Mouse (Mus musculus): ENCODE data around the gene Tcf7l1.

Gene Tcf7l1

DNA sequence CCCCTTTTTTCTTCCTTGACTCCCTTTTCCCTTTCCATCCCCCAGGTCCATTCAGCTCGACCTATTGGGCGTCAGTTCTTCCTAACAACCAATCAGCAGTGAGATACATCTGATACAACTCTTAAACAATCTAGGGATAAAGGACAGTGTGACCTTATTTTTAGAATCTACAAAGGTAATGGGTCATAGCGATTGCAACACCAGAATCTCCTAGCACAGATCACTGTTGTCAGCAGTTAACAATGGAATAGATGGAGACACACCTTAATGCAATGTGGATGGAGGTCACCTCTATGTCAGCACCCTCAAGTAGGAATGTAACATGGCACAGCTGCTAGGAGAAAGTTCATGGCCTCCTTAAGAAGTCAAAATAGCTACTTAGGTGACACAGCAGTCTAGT is 166.1 kb downstream of the Tcf7l1 start:
- DNase-seq (ENCODE audit: low spot score), result no peak

DNA sequence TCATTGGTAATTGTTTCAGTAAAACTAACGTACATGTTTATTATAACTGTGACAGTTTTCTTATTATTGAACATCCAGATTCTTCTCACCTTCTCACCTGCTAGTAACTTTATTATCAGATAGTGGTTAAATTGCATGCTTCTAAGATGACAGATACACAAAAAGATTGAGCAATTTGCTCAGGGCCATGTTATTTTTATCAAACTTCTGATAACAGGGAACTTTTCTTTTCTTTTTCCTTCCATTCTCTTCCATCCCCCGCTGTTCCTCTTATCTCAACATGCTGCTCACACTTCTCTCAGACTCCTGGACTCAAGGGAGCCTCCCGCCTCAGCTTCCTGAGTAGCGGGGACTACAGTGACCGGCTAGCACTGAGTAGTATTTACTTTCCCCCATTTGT is 168.1 kb downstream of the Tcf7l1 start:
- no peak for DNase-seq (ENCODE audit: low spot score)

DNA sequence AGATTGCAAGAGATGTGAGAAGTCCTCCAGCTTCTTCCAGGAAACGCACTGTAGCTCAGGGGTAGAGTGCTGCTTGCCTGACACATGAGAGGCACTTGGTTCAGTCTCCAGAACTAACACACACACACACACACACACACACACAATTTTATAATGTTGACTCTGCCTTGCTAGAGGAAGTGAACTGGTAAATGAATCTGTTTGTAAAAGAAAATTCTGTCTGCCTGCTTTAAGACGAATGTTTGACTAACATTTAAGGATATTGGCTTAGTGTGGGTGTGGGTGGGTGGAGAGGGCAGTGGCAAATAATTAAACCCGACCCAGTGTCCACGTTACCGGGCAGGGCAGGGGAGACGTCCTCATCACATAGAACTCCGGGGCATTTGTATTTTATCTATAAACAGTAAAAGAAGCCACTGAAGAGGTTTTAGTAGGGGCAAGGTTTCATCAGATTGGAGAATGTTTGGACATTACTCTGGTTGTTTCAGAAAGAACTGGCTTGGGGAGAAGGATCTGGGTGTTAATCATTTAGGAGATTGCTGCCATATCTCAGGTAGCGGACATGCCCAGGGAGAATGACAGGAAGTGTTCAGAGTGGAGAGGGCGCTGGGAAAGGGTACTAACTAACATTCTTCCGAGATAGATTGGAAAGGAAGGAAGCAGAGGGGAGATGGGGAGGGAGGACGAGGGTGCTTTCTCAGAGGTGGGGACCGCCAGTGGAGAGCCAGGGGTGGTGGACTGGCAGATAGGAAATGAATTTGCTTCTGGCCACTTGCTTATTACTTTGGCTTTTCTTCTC is 169.1 kb downstream of the Tcf7l1 start:
- DNase-seq (ENCODE audit: low spot score), result no peak

DNA sequence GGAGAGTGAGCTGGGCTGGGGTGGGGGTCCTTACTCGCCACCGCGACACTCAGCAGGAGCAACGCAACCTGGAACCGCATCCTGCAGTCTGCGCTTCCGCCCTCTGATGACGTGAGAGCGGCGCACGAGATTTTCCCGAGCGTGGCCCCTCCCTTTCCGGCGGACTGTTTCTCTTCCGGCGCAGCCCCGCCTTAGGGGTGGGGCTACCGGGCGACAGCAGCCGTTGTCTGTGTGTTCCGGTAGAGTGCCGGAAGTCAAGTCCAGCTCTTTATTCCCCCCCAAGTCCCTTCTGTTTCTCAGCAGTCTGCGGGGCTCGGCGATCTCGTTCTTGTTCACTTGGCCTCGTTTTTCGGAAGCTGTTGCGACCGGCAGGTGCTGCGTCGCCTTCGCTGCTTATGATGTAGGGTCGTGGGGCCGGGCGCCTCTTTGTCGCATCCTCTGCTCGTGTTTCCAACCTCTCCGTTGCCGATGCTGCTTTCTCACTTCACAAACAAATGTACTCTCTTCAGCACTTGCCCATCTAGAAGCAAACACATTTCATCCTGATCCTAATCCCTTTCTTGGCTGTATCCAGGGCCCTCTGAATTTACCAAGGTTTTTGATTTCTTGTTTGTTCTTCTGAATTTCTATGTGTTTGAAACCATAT is 172.3 kb downstream of the Tcf7l1 start, which contains the start of gene Tgoln1:
Gene Tgoln1 (minus strand): TSS at position 358 of the 646 bp plus-strand sequence.
- DNase-seq (ENCODE audit: low spot score), result peak; percentile 96

DNA sequence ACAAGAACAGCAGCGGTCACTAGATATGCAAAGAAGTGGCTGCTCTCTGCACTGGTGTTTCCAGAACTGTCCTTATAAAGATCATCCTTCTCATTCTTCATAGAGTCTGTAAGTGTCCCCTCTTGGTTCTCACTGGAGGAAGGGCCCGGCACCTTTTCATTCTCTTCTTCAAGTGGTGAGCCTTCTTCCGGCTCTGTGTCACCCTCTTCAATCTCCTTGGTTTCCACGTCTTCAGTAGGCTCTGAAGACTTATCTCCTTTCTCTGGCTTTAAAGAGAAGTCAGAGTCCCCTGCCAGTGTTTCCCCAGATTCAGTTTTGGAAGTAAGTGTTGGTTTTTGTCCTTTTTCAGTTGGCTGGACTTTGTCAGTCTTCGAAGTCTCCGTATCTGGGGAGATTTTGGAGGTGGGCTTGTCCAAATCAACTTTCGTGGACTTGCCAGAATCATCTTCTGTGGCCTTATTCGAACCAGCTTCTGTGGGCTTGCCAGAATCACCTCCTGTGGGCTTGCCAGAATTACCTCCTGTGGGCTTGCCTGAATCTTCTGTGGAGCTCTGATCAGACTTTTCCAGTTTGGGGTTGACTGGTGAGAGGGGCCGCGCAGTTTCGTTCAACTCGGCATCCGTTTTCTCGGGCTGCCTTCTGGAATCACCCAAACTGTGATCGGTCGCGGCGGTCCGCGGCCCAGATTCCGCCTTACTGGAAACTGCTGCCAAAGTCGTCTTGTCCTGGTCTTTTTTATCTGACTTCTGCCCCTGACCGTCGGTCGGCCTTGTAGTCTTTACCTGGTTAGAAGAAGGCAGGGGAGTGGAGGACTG is 173.3 kb downstream of the Tcf7l1 start:
- DNase-seq (ENCODE audit: low spot score), result no peak

GRCm38 (mm10) chr6:72615151-72615550 is 173.9 kb downstream of the Tcf7l1 start:
- DNase-seq (ENCODE audit: low spot score), result no peak

DNA sequence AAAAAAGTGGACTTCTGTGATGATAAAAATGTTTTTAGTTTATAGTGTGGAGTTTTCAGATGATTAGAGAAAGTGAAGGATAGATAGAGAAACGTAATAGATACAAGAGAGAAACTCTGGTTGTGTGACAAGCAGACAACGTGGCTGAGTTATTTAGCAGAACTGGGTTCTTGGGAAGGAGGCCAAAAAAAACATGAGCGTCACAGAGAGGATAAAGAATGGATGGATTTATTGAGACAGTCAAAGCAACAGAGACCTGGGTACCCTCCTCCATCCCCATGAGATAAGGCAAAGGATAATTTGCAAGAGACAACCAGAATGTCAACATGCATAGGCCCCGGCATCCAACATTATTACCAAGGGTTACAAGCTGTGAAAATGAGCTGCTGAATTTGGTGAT is 178.8 kb downstream of the Tcf7l1 start:
- DNase-seq (ENCODE audit: low spot score), result no peak

DNA sequence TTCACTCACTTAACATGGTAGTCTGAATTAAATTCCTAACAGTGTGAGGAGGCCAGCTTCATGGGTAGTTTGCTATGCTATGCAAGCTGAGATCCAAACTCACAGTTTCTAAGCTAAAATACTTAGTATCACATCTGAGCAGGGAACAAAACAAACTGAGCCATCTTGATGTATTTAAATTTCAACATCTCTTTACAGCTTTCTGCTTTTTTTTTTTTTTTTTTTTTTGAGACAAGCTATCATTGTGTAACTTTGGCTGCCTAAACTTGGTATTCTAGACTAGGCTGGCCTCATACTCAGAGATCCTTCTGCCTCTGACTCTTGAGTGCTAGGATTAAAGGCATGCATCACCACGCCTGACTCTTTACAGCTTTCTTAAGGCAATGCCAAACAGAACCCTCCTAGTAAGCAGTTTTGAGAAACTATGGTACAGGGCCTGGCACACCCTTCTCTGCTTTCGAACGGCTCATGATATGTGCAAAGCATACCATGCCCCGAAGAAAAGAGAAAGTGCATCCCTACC is 180.3 kb downstream of the Tcf7l1 start:
- DNase-seq (ENCODE audit: low spot score), result no peak

- DNase-seq (ENCODE audit: low spot score), result no peak
These were observed 181.4 kb downstream of the Tcf7l1 start for GRCm38 (mm10) chr6:72607676-72608075.

DNA sequence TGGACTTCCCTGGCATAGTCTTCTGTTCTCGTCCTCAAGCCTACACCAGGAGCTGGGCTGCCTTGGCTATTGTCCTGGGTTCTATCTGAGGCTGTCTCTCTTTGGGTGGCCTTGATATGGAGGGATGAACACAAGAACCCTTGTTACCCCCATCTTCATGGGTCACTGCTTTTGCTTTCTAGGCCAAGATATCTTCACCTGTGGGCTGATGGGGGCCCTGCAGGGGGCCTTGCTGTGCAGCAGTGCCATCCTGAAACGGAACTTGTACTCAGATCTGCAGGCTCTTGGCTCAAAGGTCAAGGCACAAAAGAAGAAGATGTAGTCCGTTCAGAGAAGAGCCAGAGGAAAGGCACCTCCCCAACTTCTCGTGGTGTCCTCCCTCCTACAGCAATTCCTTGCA is 182.0 kb downstream of the Tcf7l1 start:
- no peak for DNase-seq (ENCODE audit: low spot score)

- no peak for DNase-seq (ENCODE audit: low spot score)
These were observed 185.0 kb downstream of the Tcf7l1 start for GRCm38 (mm10) chr6:72604066-72604465.

GRCm38 (mm10) chr6:72601732-72602131 is 187.3 kb downstream of the Tcf7l1 start:
- peak; percentile 87 for DNase-seq (ENCODE audit: low spot score)

DNA sequence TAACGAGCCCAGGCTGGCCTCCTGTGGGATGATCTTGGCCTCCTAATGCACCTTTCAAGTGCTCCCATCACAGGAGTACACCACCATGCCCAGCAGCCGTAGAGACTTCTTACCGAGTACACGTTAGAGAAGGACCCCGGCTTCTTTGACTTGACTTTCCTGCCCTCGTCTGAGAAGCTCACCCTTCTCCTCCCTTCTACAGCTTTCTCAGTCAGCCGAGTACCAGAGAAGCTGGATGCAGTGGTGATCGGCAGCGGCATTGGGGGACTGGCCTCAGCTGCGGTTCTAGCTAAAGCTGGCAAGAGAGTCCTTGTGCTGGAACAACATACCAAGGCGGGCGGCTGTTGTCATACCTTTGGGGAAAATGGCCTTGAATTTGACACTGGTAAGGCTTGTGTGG is 188.3 kb downstream of the Tcf7l1 start:
- no peak for DNase-seq (ENCODE audit: low spot score)

GRCm38 (mm10) chr6:72600216-72600615 is 188.8 kb downstream of the Tcf7l1 start:
- no peak for DNase-seq (ENCODE audit: low spot score)

- DNase-seq (ENCODE audit: low spot score), result no peak
These were observed 190.1 kb downstream of the Tcf7l1 start for GRCm38 (mm10) chr6:72598791-72599557.

- peak; percentile 96 for DNase-seq (ENCODE audit: low spot score)
These were observed 190.9 kb downstream of the Tcf7l1 start, which contains the start of the genes Elmod3 and Retsat for GRCm38 (mm10) chr6:72597956-72598753. Gene Elmod3 (minus strand): TSS chr6:72598413. Gene Retsat (plus strand): TSS chr6:72598475.

DNA sequence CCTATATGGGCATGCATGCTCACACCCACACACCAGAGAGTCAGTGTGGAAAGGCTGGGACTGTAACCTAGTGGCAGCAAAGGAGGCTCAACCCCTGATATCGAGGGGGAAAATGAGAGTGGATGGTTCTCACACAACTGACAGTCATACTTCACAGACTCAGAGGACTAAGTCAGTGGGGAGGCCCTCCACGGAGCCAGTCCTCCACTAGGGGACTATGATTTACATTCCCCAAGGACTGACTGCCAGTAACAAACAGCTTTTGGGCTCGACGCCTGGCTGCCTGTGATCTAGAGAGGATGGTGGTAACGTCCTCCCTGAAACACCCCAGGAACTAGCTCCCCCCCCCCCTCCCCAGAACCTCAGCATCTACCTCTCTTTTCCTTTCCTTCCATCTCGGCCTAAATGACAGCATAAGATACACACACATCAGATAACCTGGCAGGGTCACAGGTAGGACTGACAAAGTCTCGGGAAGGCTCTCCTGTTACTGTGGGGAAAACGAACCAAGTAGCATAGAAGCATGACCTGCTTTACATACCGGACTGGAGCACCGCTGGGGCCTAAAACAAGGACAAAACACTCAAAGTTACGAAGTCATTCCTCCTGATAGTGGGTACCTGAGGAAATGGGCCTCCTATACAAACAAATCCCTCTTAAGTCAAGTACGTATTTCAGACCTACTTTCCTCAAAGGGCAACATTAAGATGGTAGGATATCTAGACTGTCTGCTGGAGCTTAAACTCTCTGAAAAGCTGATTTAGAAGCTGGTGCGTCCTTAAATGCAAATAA is 191.8 kb downstream of the Tcf7l1 start:
- DNase-seq (ENCODE audit: low spot score), result no peak

GRCm38 (mm10) chr6:72593914-72594313 is 195.1 kb downstream of the Tcf7l1 start:
- DNase-seq (ENCODE audit: low spot score), result no peak

- DNase-seq (ENCODE audit: low spot score), result no peak
These were observed 195.8 kb downstream of the Tcf7l1 start for GRCm38 (mm10) chr6:72593011-72593803.

Measured in embryo, embryonic 10 days (tissue).